Mouse (Mus musculus) lung, postnatal 14 days (tissue): ENCODE data around the gene Aip.
"Not testable (repeated sequence)": the region's sequence is repeated elsewhere in the genome, so short reads cannot be mapped to it uniquely, and the experiment has no call there.

Experiments used
- DNase-seq: peaks from one replicate; pipeline ENCODE4 v3.0.0; 2021

Gene Aip

GRCm38 (mm10) chr19:4087090-4087489, 38.6 kb downstream of the Aip start:
- no peak for DNase-seq

- no peak for DNase-seq
Observed at GRCm38 (mm10) chr19:4086156-4086555, 39.5 kb downstream of the Aip start.

- no peak for DNase-seq
Observed at GRCm38 (mm10) chr19:4084984-4085383, 40.7 kb downstream of the Aip start.

- no peak for DNase-seq
Observed at GRCm38 (mm10) chr19:4083826-4084225, 41.8 kb downstream of the Aip start.

- no peak for DNase-seq
Observed at GRCm38 (mm10) chr19:4083316-4083715, 42.3 kb downstream of the Aip start.

- no peak for DNase-seq
Observed at GRCm38 (mm10) chr19:4082219-4082965, 43.3 kb downstream of the Aip start.

GRCm38 (mm10) chr19:4081394-4081793, 44.3 kb downstream of the Aip start, which contains the start of gene Cabp2:
Gene Cabp2, plus strand, starts transcription at chr19:4081578.
- no peak for DNase-seq

- DNase-seq, result no peak
Observed at GRCm38 (mm10) chr19:4080511-4081009, 45.1 kb downstream of the Aip start.

- DNase-seq, result no peak
Observed at GRCm38 (mm10) chr19:4079594-4079993, 46.1 kb downstream of the Aip start.

GRCm38 (mm10) chr19:4075531-4075930, 50.1 kb downstream of the Aip start:
- no peak for DNase-seq

- no peak for DNase-seq
Observed at GRCm38 (mm10) chr19:4072706-4073424, 52.8 kb downstream of the Aip start.

GRCm38 (mm10) chr19:4071406-4071805, 54.3 kb downstream of the Aip start:
- DNase-seq, result no peak

GRCm38 (mm10) chr19:4070756-4071155, 54.9 kb downstream of the Aip start:
- DNase-seq, result no peak

- DNase-seq, result no peak
Observed at GRCm38 (mm10) chr19:4070311-4070710, 55.3 kb downstream of the Aip start.

GRCm38 (mm10) chr19:4068717-4069410, 56.8 kb downstream of the Aip start:
- DNase-seq, result no peak

- not testable (repeated sequence) for DNase-seq
Observed at GRCm38 (mm10) chr19:4068242-4068641, 57.4 kb downstream of the Aip start.

GRCm38 (mm10) chr19:4066877-4067276, 58.8 kb downstream of the Aip start:
- no peak for DNase-seq

- no peak for DNase-seq
Observed at GRCm38 (mm10) chr19:4066280-4066679, 59.4 kb downstream of the Aip start.

- not testable (repeated sequence) for DNase-seq
Observed at GRCm38 (mm10) chr19:4064501-4064900, 61.2 kb downstream of the Aip start.
